Mouse (Mus musculus) stomach, embryonic 16.5 days (tissue): ENCODE results near the gene Gba2. TPM values are rescaled to one million over a fixed set of nuclear protein-coding genes. Genes with fewer than 3 reads are reported as not detected.

ENCODE experiments used
- ATAC-seq: fragments of 200-750 bp; cut with Nextera tagmentation; 2 replicates; pipeline ENCODE4 v1.8.0; 2017; ENCODE audit warnings: moderate number of reproducible peaks, moderate TSS enrichment; ENCODE audit not compliant: insufficient read depth, low FRiP score
- H3K27ac ChIP-seq: fragments of 300-500 bp; sonication (generic); 2 replicates; pipeline ENCODE4 v1.5.1; 2014; ENCODE audit warnings: low read length
- H3K27me3 ChIP-seq: fragments of 300-500 bp; sonication (generic); 2 replicates; pipeline ENCODE4 v1.6.1; 2014; ENCODE audit warnings: low read length, control low read depth, mixed read lengths; ENCODE audit not compliant: control insufficient read depth, insufficient read depth
- H3K36me3 ChIP-seq: fragments of 300-500 bp; sonication (generic); 2 replicates; pipeline ENCODE4 v1.6.1; 2014; ENCODE audit warnings: low read length; ENCODE audit not compliant: control insufficient read depth, insufficient read depth
- H3K4me1 ChIP-seq: fragments of 300-500 bp; sonication (generic); 2 replicates; pipeline ENCODE4 v1.6.1; 2014; ENCODE audit warnings: low read length, control low read depth, mixed read lengths; ENCODE audit not compliant: control insufficient read depth, insufficient read depth
- H3K4me2 ChIP-seq: fragments of 300-500 bp; sonication (generic); 2 replicates; pipeline ENCODE4 v1.6.1; 2014; ENCODE audit warnings: low read depth, low read length, mixed read lengths
- H3K4me3 ChIP-seq: fragments of 300-500 bp; sonication (generic); replicated peaks from 2 replicates; pipeline ENCODE4 v1.5.1; 2014; ENCODE audit warnings: mild to moderate bottlenecking, low read length
- H3K9ac ChIP-seq: fragments of 300-500 bp; sonication (generic); 2 replicates; pipeline ENCODE4 v1.6.1; 2014; ENCODE audit warnings: low read length
- H3K9me3 ChIP-seq: fragments of 300-500 bp; sonication (generic); replicated peaks from 2 replicates; pipeline ENCODE4 v1.6.1; 2016; ENCODE audit warnings: low read length, control low read depth; ENCODE audit not compliant: control insufficient read depth
- WGBS: fragments of 180-500 bp; shearing (Covaris S2); extraction: QIAGEN DNeasy Blood & Tissue Kit; methylation state at CpG from one replicate; pipeline ENCODE4 v1.1.7; 2014; 5-methylcytosine and 5-hydroxymethylcytosine counted together
- polyA plus RNA-seq: library from polyadenylated mRNA; unstranded; fragments of >200 nt; fragmentation: Nextera tagmentation; extraction: Ambion mirVana; gene quantifications from 2 replicates; pipeline ENCODE4 v1.2.1, GENCODE M21; 2015

Gene Gba2
- polyA plus RNA-seq, 1 experiment from 2014 or later: 14.2 TPM

DNA sequence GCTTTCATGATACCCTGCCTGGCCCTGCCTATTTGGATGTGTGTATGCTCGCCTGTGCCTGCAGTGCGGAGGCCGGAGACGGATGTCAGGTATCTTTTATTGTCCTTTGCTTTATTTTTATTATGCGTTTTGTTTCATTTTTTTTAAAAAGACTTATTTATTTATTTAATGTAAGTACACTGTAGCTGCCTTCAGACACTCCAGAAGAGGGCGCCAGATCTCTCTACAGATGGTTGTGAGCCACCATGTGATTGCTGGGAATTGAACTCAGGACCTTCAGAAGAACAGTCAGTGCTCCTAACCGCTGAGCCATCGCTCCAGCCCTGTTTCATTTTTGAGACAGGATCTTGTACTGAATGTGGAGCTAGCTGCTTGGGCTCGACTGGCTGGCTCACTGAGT lies 50.2 kb downstream of the Gba2 start:
- no peak for ATAC-seq
- Histone ChIP-seq H3K4me2 (no peak overlapping the region), H3K4me3 (no peak overlapping the region), H3K9me3 (0 out of 2 replicates have a peak, but pooled peaks cover 6% of the 10 kb centered on the region), H3K4me1 (peaks cover 10% of the 10 kb centered on the region), H3K27me3 (no peaks in the 10 kb centered on the region), H3K27ac (no peak overlapping the region), H3K9ac (no peak overlapping the region), H3K36me3 (peaks cover 23% of the 10 kb centered on the region)
- WGBS: 82% methylated on average over 9 of the region's 9 CpGs

DNA sequence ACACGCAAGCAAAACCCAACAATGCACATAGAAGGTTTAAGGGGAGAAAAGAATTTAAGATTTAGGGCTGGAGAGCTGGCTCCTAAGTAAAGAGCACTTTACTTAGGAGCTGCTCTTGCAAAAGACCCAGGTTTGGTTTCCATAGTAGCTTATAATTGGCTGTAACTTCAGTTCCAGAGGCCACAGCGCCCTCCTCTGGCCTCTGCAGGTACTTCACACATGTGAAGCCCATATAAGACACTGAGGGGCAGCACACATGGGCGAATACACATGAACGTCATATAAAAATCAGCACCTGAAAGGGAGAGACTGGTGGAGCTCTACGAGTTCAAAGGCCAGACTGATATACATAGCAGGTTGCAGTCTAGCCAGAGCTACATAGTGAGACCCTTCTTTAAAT lies 50.8 kb downstream of the Gba2 start:
- Histone ChIP-seq H3K9ac (no peak overlapping the region), H3K4me1 (peaks cover 10% of the 10 kb centered on the region)
- 73% methylated on average over 5 of the region's 5 CpGs for WGBS

DNA sequence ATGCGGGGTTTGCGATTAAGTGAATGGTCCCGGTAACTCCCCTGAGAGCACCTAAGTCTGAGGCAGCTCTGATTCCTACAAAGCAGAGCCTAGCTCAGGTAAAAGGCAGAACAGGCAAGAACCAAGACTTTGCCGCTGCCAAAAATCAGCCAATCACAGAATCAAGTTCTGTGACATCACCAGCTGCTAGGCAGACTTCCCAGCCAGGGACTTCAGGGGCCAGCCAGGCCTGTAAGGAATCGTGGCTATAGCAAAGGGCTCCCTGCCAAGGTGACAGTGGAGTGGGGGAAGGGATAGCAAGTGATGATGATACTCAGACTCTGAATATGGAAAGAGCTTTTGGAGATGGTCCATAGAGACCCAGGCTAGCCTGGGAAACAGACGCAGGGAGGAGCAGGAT lies 58.7 kb downstream of the Gba2 start:
- no peaks in the 10 kb centered on the region for H3K36me3 ChIP-seq
- peak overlapping the region; percentile 77 for H3K4me2 ChIP-seq
- H3K9me3 ChIP-seq: no peaks in the 10 kb centered on the region
- H3K27me3 ChIP-seq: no peaks in the 10 kb centered on the region
- peak overlapping the region; percentile 60; the same call in 1 of the 2 replicates for H3K9ac ChIP-seq
- peaks cover 28% of the 10 kb centered on the region for H3K4me1 ChIP-seq
- peak overlapping the region; percentile 12; the same call in 1 of the 2 replicates for H3K27ac ChIP-seq
- 15% methylated on average over 6 of the region's 6 CpGs for WGBS
- H3K4me3 ChIP-seq: peak overlapping the region; percentile 53
- ATAC-seq: no peak

More for the DNA sequence above, 50.8 kb downstream of the Gba2 start:
- 0 out of 2 replicates have a peak, but pooled peaks cover 6% of the 10 kb centered on the region for H3K9me3 ChIP-seq
- H3K36me3 ChIP-seq: peaks cover 18% of the 10 kb centered on the region
- H3K4me3 ChIP-seq: no peak overlapping the region
- no peaks in the 10 kb centered on the region for H3K27me3 ChIP-seq
- no peak for ATAC-seq
- H3K4me2 ChIP-seq: no peak overlapping the region
- no peak overlapping the region for H3K27ac ChIP-seq

DNA sequence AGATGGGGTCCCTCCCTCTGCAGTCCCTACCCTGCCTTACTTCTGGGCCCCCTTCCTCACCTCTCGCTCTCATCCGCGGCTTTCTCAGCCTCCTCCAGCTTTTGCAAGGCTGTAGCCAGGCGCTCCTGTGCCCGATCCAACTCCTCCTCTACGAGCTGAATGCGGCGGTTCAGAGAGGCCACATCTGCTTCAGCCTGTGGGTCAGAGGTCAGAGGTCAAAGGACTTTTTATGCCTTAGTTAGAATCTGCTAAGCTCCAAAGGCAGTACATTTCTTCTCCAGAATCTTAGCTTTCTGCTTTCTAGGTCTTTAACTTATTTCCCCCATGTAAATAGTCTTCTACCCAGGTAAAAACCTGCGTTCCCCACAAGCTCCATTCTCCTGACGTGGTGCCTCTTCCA lies 59.1 kb downstream of the Gba2 start:
- peak overlapping the region; percentile 60 for H3K9ac ChIP-seq
- 36% methylated on average over 10 of the region's 10 CpGs for WGBS
- H3K4me2 ChIP-seq: peak overlapping the region; percentile 77
- no peaks in the 10 kb centered on the region for H3K9me3 ChIP-seq
- H3K4me1 ChIP-seq: peaks cover 29% of the 10 kb centered on the region
- H3K27me3 ChIP-seq: no peaks in the 10 kb centered on the region
- H3K4me3 ChIP-seq: peak overlapping the region; percentile 53
- no peak overlapping the region for H3K27ac ChIP-seq
- H3K36me3 ChIP-seq: no peaks in the 10 kb centered on the region
- no peak for ATAC-seq

Other genes starting within 250 kb of the Gba2 start
- 10.4 and 15.1 TPM in 2 replicates for gene Rusc2, start 196.9 kb downstream of the Gba2 start, polyA plus RNA-seq
- not detected in 2 replicates for gene Fam166b, start 149.7 kb downstream of the Gba2 start, polyA plus RNA-seq
- gene Tesk1, start 136.9 kb downstream of the Gba2 start, polyA plus RNA-seq: 1.7 TPM in 2 replicates
- 2.6 and 3.5 TPM in 2 replicates for gene Cd72, start 124.2 kb downstream of the Gba2 start, polyA plus RNA-seq
- not detected in 2 replicates for gene Sit1, start 95.1 kb downstream of the Gba2 start, polyA plus RNA-seq
- 106 and 113 TPM in 2 replicates for gene Ccdc107, start 86.0 kb downstream of the Gba2 start, polyA plus RNA-seq
- 45.0 and 46.1 TPM in 2 replicates for gene Arhgef39, start 79.2 kb downstream of the Gba2 start, polyA plus RNA-seq
- 22.3 and 22.9 TPM in 2 replicates for gene Car9, start 71.9 kb downstream of the Gba2 start, polyA plus RNA-seq
- gene Tpm2, start 55.1 kb downstream of the Gba2 start, polyA plus RNA-seq: 1,306 and 1,388 TPM in 2 replicates
- 71.4 and 84.7 TPM in 2 replicates for gene Creb3, start 16.5 kb downstream of the Gba2 start, polyA plus RNA-seq
- 62.6 and 64.8 TPM in 2 replicates for gene Tln1, start 16.2 kb downstream of the Gba2 start, polyA plus RNA-seq
- gene Rgp1, start 158 bp downstream of the Gba2 start, polyA plus RNA-seq: 25.9 and 37.2 TPM in 2 replicates
- 0.48 and 0.95 TPM in 2 replicates for gene Msmp, start 5.6 kb upstream of the Gba2 start, polyA plus RNA-seq
- gene Npr2, start 53.1 kb upstream of the Gba2 start, polyA plus RNA-seq: 8.9 and 9.6 TPM in 2 replicates
- gene Spag8, start 74.7 kb upstream of the Gba2 start, polyA plus RNA-seq: 1.3 TPM in 2 replicates
- gene Hint2, start 77.6 kb upstream of the Gba2 start, polyA plus RNA-seq: 97.0 and 101 TPM in 2 replicates
- 3.0 and 3.5 TPM in 2 replicates for gene Tmem8b, start 90.1 kb upstream of the Gba2 start, polyA plus RNA-seq
- 2.6 and 3.2 TPM in 2 replicates for gene Fam221b, start 90.3 kb upstream of the Gba2 start, polyA plus RNA-seq
- gene Olfr70, start 121.9 kb upstream of the Gba2 start, polyA plus RNA-seq: not detected in 2 replicates
- gene Olfr71, start 131.4 kb upstream of the Gba2 start, polyA plus RNA-seq: not detected in 2 replicates
- 1.6 and 2.2 TPM in 2 replicates for gene Hrct1, start 148.3 kb upstream of the Gba2 start, polyA plus RNA-seq
- gene Spaar, start 151.2 kb upstream of the Gba2 start, polyA plus RNA-seq: 0.05 and 0.06 TPM in 2 replicates
- not detected in 2 replicates for gene Olfr159, start 192.1 kb upstream of the Gba2 start, polyA plus RNA-seq
- gene Olfr156, start 245.0 kb upstream of the Gba2 start, polyA plus RNA-seq: not detected in 2 replicates